Mouse (Mus musculus) frontal cortex, postnatal 25 days (tissue): ENCODE data around the gene Hus1b.

Experiments
- DNase-seq, 2 experiments: peaks; one replicate each; pipeline ENCODE4 v3.0.0; 2022; ENCODE audit warnings: low spot score in 2 of 2

Hus1b gene

GRCm38 (mm10) chr13:30949181-30949580 is 1.6 kb upstream of the Hus1b start:
- DNase-seq: no peak

- no peak for DNase-seq
These were observed 430 bp downstream of the Hus1b start for GRCm38 (mm10) chr13:30947129-30947528.

- DNase-seq: no peak
These were observed 1.8 kb downstream of the Hus1b start for GRCm38 (mm10) chr13:30945788-30946187.

- DNase-seq: no peak
These were observed 14.6 kb downstream of the Hus1b start for GRCm38 (mm10) chr13:30932972-30933371.

GRCm38 (mm10) chr13:30931613-30932012 is 15.9 kb downstream of the Hus1b start:
- DNase-seq: no peak

GRCm38 (mm10) chr13:30929119-30929518 is 18.4 kb downstream of the Hus1b start:
- DNase-seq: no peak

GRCm38 (mm10) chr13:30924269-30924668 is 23.3 kb downstream of the Hus1b start:
- DNase-seq: no peak

- no peak for DNase-seq
These were observed 25.6 kb downstream of the Hus1b start for GRCm38 (mm10) chr13:30921914-30922313.

GRCm38 (mm10) chr13:30913757-30914156 is 33.8 kb downstream of the Hus1b start:
- DNase-seq: no peak

GRCm38 (mm10) chr13:30913028-30913427 is 34.5 kb downstream of the Hus1b start:
- DNase-seq: no peak

GRCm38 (mm10) chr13:30911931-30912625 is 35.5 kb downstream of the Hus1b start:
- DNase-seq: no peak

- no peak for DNase-seq
These were observed 36.7 kb downstream of the Hus1b start for GRCm38 (mm10) chr13:30910889-30911288.

GRCm38 (mm10) chr13:30902286-30902685 is 45.3 kb downstream of the Hus1b start:
- DNase-seq: no peak

GRCm38 (mm10) chr13:30901387-30902041 is 46.0 kb downstream of the Hus1b start:
- DNase-seq: no peak
